Mouse (Mus musculus) liver, embryonic 14.5 days (tissue): ENCODE results near the gene Kif5c. TPM values are rescaled to one million over a fixed set of nuclear protein-coding genes. Genes with fewer than 3 reads are reported as not detected.

Experiments
- ATAC-seq: fragments of 200-750 bp; cut with Nextera tagmentation; 2 replicates; pipeline ENCODE4 v1.8.0; 2017; ENCODE audit warnings: moderate number of reproducible peaks, mild to moderate bottlenecking, moderate library complexity; ENCODE audit not compliant: insufficient read depth
- DNase-seq, 3 experiments: peaks; one replicate each; pipeline ENCODE4 v3.0.0-alpha.2; 2012 to 2013; ENCODE audit warnings: low read depth in 3 of 3, low spot score in 3 of 3
- H3K27ac ChIP-seq: fragments of 300-500 bp; sonication (generic); 2 replicates; pipeline ENCODE4 v1.5.1; 2014; ENCODE audit warnings: moderate library complexity, mild to moderate bottlenecking, control low read depth, inconsistent platforms
- H3K27me3 ChIP-seq: fragments of 300-500 bp; sonication (generic); 2 replicates; pipeline ENCODE4 v1.6.1; 2014; ENCODE audit warnings: mild to moderate bottlenecking, low read length, moderate library complexity; ENCODE audit not compliant: control insufficient read depth, insufficient read depth
- H3K36me3 ChIP-seq: fragments of 300-500 bp; sonication (generic); replicated peaks from 2 replicates; pipeline ENCODE4 v1.6.1; 2014; ENCODE audit warnings: low read depth; ENCODE audit not compliant: control insufficient read depth, insufficient read depth
- H3K4me1 ChIP-seq, 2 experiments: fragments of 200-500 bp in 1 of 2; fragments of 300-500 bp in 1 of 2; sonication (generic) in 1 of 2; replicated peaks; 2 replicates each; pipeline ENCODE4 v1.6.1; 2012 to 2014; ENCODE audit warnings: antibody characterized with exemption in 1 of 2, inconsistent platforms in 1 of 2, low read length in 1 of 2; ENCODE audit not compliant: control insufficient read depth in 2 of 2, insufficient read depth in 2 of 2
- H3K4me2 ChIP-seq: fragments of 300-500 bp; sonication (generic); 2 replicates; pipeline ENCODE4 v1.6.1; 2014; ENCODE audit warnings: low read depth, mild to moderate bottlenecking, control low read depth, moderate library complexity
- H3K4me3 ChIP-seq, 2 experiments: fragments of 200-500 bp in 1 of 2; fragments of 300-500 bp in 1 of 2; sonication (generic) in 1 of 2; 2 replicates each; pipeline ENCODE4 v1.5.1; 2012 to 2014; ENCODE audit warnings: low read depth in 2 of 2, low read length in 2 of 2, mild to moderate bottlenecking in 2 of 2, control low read depth in 1 of 2, inconsistent platforms in 1 of 2, moderate library complexity in 1 of 2; ENCODE audit not compliant: insufficient read depth in 1 of 2
- H3K9ac ChIP-seq: fragments of 300-500 bp; sonication (generic); replicated peaks from 2 replicates; pipeline ENCODE4 v1.6.1; 2014; ENCODE audit warnings: mild to moderate bottlenecking, control low read depth, moderate library complexity
- H3K9me3 ChIP-seq: fragments of 300-500 bp; sonication (generic); 2 replicates; pipeline ENCODE4 v1.6.1; 2016; ENCODE audit warnings: low read length, mixed read lengths; ENCODE audit not compliant: control insufficient read depth
- CTCF ChIP-seq: IDR thresholded peaks from 2 replicates; pipeline ENCODE4 v1.5.1; 2016; ENCODE audit warnings: antibody characterized with exemption, low read depth, control low read depth
- EP300 ChIP-seq: IDR thresholded peaks from 2 replicates; pipeline ENCODE4 v1.6.1; 2016; ENCODE audit warnings: antibody characterized with exemption, low read depth
- WGBS: fragments of 180-500 bp; shearing (Covaris S2); extraction: QIAGEN DNeasy Blood & Tissue Kit; methylation state at CpG from one replicate; pipeline ENCODE4 v1.1.7; 2014; ENCODE audit not compliant: insufficient replicate concordance; 5-methylcytosine and 5-hydroxymethylcytosine counted together
- polyA plus RNA-seq, 2 experiments: library from polyadenylated mRNA; depleted of rRNA in 1 of 2; stranded (reverse) in 1 of 2; unstranded in 1 of 2; fragments of >200 nt; fragmentation: Nextera tagmentation in 1 of 2; extraction: Ambion mirVana in 1 of 2; gene quantifications; 2 replicates each; pipeline versions ENCODE4 v1.2.1 to v1.2.3; 2012 to 2014

Kif5c gene
- polyA plus RNA-seq, 2 experiments, result 0.10 to 0.17 TPM

- Histone ChIP-seq H3K27ac (no peak overlapping the region), H3K36me3 (no peaks in the 10 kb centered on the region), H3K4me1 (no peaks in the 10 kb centered on the region), H3K27me3 (no peaks in the 10 kb centered on the region), H3K4me2 (no peak overlapping the region), H3K9me3 (no peaks in the 10 kb centered on the region), H3K4me3 (no peak overlapping the region), H3K9ac (no peak overlapping the region)
- no peak for DNase-seq
- no peak for ATAC-seq
- no peak for TF ChIP-seq EP300
- TF ChIP-seq CTCF, result no peak
- WGBS, result 73% methylated on average over 2 of the region's 2 CpGs
Observed at GRCm38 (mm10) chr2:49583311-49583710, 35.8 kb upstream of the Kif5c start.

DNA sequence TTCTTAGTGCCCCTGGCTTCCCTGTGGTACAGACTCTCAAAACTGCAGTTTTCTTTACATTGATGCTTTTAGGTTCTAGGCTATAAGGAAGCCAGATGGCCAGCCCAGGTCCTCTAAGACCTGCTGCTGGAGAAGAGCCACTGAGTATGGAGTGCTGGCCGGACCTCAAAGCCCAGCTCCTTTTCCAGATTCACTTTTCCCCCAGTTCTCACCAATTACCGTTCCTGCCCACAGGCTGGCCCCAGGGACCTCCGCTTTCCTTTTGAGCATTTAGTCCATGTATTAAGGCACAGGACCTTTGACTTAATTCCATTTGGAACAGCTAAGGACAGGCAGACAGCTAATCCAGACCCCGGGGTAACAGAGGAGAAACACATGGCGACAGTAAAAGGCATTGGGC, 28.6 kb upstream of the Kif5c start:
- no peak for ATAC-seq

GRCm38 (mm10) chr2:49592926-49593325, 26.2 kb upstream of the Kif5c start:
- H3K27ac ChIP-seq, result no peak overlapping the region
- H3K9ac ChIP-seq, result no peak overlapping the region
- no peaks in the 10 kb centered on the region for H3K9me3 ChIP-seq
- no peaks in the 10 kb centered on the region for H3K36me3 ChIP-seq
- no peaks in the 10 kb centered on the region for H3K4me1 ChIP-seq
- no peak overlapping the region for H3K4me3 ChIP-seq
- DNase-seq (no peak), ATAC-seq (no peak)
- TF ChIP-seq EP300, result no peak
- TF ChIP-seq CTCF, result no peak
- H3K27me3 ChIP-seq, result no peaks in the 10 kb centered on the region
- no peak overlapping the region for H3K4me2 ChIP-seq

More for the DNA sequence above, 28.6 kb upstream of the Kif5c start:
- TF ChIP-seq EP300 (no peak), CTCF (no peak)
- 52% methylated on average over 5 of the region's 5 CpGs for WGBS
- no peaks in the 10 kb centered on the region for H3K9me3 ChIP-seq
- no peak overlapping the region for H3K4me3 ChIP-seq
- H3K27me3 ChIP-seq, result no peaks in the 10 kb centered on the region
- no peaks in the 10 kb centered on the region for H3K4me1 ChIP-seq
- H3K27ac ChIP-seq, result no peak overlapping the region
- no peak overlapping the region for H3K4me2 ChIP-seq
- DNase-seq, result no peak
- H3K9ac ChIP-seq, result no peak overlapping the region
- H3K36me3 ChIP-seq, result no peaks in the 10 kb centered on the region

GRCm38 (mm10) chr2:49594886-49595285, 24.2 kb upstream of the Kif5c start:
- no peak overlapping the region for H3K9ac ChIP-seq
- no peaks in the 10 kb centered on the region for H3K36me3 ChIP-seq
- H3K9me3 ChIP-seq, result no peaks in the 10 kb centered on the region
- no peak for ATAC-seq
- whole genome bisulfite sequencing, result 68% methylated on average over 7 of the region's 7 CpGs
- DNase-seq, result no peak
- H3K27me3 ChIP-seq, result no peaks in the 10 kb centered on the region
- no peak overlapping the region for H3K4me3 ChIP-seq
- H3K27ac ChIP-seq, result no peak overlapping the region
- H3K4me1 ChIP-seq, result no peaks in the 10 kb centered on the region
- H3K4me2 ChIP-seq, result no peak overlapping the region
- no peak for TF ChIP-seq CTCF
- TF ChIP-seq EP300, result no peak

- H3K27ac ChIP-seq, result no peak overlapping the region
- H3K4me1 ChIP-seq, result no peaks in the 10 kb centered on the region
- H3K36me3 ChIP-seq, result no peaks in the 10 kb centered on the region
- WGBS, result 56% methylated on average over 3 of the region's 3 CpGs
- no peak overlapping the region for H3K9ac ChIP-seq
- TF ChIP-seq CTCF (no peak), EP300 (no peak)
- ATAC-seq (no peak), DNase-seq (no peak)
- no peaks in the 10 kb centered on the region for H3K9me3 ChIP-seq
- no peaks in the 10 kb centered on the region for H3K27me3 ChIP-seq
- H3K4me2 ChIP-seq, result no peak overlapping the region
- H3K4me3 ChIP-seq, result no peak overlapping the region
Observed at GRCm38 (mm10) chr2:49596318-49596717, 22.8 kb upstream of the Kif5c start.
